Mouse (Mus musculus) forebrain, embryonic 15.5 days (tissue): Measurements from ENCODE around the gene Cenpo. TPM values are rescaled to one million over a fixed set of nuclear protein-coding genes. Genes with fewer than 3 reads are reported as not detected.

Experiments
- ATAC-seq: fragments of 200-750 bp; cut with Nextera tagmentation; replicated peaks from 2 replicates; pipeline ENCODE4 v1.8.0; 2017; ENCODE audit warnings: mild to moderate bottlenecking, moderate TSS enrichment, moderate library complexity
- H3K27ac ChIP-seq: fragments of 300-500 bp; sonication (generic); replicated peaks from 2 replicates; pipeline ENCODE4 v1.5.1; 2015; ENCODE audit warnings: mild to moderate bottlenecking, inconsistent platforms
- H3K27me3 ChIP-seq: fragments of 300-500 bp; sonication (generic); 2 replicates; pipeline ENCODE4 v1.6.1; 2015; ENCODE audit warnings: inconsistent platforms
- H3K36me3 ChIP-seq: fragments of 300-500 bp; sonication (generic); 2 replicates; pipeline ENCODE4 v1.6.1; 2015; ENCODE audit warnings: mild to moderate bottlenecking, inconsistent platforms
- H3K4me1 ChIP-seq: fragments of 300-500 bp; sonication (generic); 2 replicates; pipeline ENCODE4 v1.6.1; 2015; ENCODE audit warnings: inconsistent platforms
- H3K4me2 ChIP-seq: fragments of 300-500 bp; sonication (generic); replicated peaks from 2 replicates; pipeline ENCODE4 v1.6.1; 2015; ENCODE audit warnings: mild to moderate bottlenecking, inconsistent platforms
- H3K4me3 ChIP-seq: fragments of 300-500 bp; sonication (generic); 2 replicates; pipeline ENCODE4 v1.5.1; 2015; ENCODE audit warnings: mild to moderate bottlenecking, inconsistent platforms
- H3K9ac ChIP-seq: fragments of 300-500 bp; sonication (generic); replicated peaks from 2 replicates; pipeline ENCODE4 v1.6.1; 2015; ENCODE audit warnings: mild to moderate bottlenecking, inconsistent platforms
- H3K9me3 ChIP-seq: fragments of 300-500 bp; sonication (generic); 2 replicates; pipeline ENCODE4 v1.6.1; 2016; ENCODE audit warnings: inconsistent platforms
- WGBS: fragments of 180-500 bp; shearing (Covaris S2); methylation state at CpG from one replicate; pipeline ENCODE4 v1.1.7; 2015; ENCODE audit warnings: mixed read lengths; 5-methylcytosine and 5-hydroxymethylcytosine counted together
- polyA plus RNA-seq: library from polyadenylated mRNA; unstranded; fragments of >200 nt; fragmentation: Nextera tagmentation; extraction: Ambion mirVana; gene quantifications from 2 replicates; pipeline ENCODE4 v1.2.1, GENCODE M21; 2015

The Cenpo gene
- polyA plus RNA-seq, 1 experiment from 2014 or later = 11.4 TPM

DNA sequence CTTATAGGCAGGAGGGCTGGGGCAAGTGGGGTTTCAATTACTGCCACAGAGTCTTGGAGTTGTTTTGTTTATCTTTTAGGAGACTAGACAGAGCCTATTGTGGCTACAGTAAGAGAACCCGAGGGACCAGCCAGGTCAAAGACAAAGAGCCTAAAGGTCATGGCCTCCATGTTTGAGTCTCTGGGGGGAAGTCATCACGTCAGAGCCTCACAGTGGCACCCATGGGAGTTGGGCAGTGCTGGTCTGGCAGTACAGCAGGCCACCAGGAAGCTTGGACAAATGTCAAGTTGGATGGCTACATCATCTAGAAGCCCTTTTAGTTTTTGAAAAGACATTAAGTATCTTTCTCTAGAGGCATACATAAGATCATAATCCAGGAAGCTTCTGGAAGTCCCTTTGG, 71.2 kb downstream of the Cenpo start:
- Histone ChIP-seq H3K27ac (no peak overlapping the region), H3K27me3 (no peaks in the 10 kb centered on the region), H3K4me3 (no peak overlapping the region), H3K4me2 (no peak overlapping the region), H3K4me1 (no peaks in the 10 kb centered on the region), H3K9ac (no peak overlapping the region), H3K9me3 (no peaks in the 10 kb centered on the region), H3K36me3 (no peaks in the 10 kb centered on the region)
- 35% methylated on average over 2 of the region's 2 CpGs for WGBS
- no peak for ATAC-seq

DNA sequence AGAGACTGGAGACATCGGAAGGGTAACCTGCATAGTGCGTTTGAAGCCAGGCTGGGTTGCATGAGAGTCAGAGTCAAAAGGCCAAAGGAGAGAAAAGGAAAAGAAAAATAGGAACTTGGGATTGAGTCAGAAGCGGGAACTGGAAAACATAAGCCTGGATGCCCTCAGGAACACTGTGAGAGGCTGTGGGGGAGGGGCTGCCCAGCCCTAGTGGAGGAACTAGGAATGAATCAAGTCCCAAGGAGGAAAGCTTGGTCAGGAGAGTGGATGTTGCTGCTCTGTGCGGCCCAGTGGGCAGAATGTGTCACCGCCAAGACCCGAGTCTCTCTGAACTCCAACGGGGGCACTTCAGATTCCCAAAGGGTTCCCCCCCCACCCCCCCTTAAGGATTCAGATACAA, 73.8 kb downstream of the Cenpo start:
- 0 out of 2 replicates have a peak, but pooled peaks cover 4% of the 10 kb centered on the region for H3K4me1 ChIP-seq
- no peak overlapping the region for H3K27ac ChIP-seq
- H3K4me3 ChIP-seq = no peak overlapping the region
- H3K36me3 ChIP-seq = no peaks in the 10 kb centered on the region
- no peak overlapping the region for H3K4me2 ChIP-seq
- no peak for ATAC-seq
- 76% methylated on average over 7 of the region's 7 CpGs for WGBS
- no peaks in the 10 kb centered on the region for H3K9me3 ChIP-seq
- no peak overlapping the region for H3K9ac ChIP-seq
- H3K27me3 ChIP-seq = no peaks in the 10 kb centered on the region

DNA sequence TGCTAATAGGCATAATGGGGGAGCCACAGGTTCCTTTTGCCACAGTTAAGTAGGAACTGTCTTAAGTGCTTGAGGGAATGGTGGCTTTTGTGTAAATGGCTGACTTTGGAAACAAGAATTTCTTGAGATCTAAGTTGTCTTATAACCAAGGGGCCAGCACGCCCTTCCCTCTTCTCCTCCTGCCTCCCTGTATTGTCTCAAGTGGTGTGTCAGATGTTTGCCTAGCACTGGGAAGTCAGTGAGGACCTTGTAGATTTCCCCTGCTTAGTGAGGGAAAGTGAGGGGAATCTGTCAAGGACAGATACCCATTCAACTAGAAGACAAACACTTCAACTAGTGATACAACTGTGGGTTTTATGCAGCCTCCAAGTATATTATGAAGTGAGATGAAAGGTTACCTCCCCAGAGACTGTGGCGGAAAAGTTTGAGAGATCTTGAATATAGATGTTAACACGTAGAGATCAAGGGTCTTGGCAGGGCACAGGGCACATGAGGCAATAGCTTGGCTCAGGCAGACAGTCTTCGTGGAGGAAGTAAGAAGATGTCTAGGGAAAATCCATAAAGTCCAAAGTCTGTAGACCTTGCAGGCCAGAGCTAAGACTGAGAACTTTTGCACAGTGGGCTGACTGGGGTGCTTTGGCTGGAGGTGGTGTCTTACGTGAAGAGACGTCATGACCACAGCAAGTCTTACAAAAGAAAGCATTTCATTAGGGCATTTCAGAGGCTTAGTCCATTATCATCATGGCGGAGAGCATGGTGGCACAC, 75.0 kb downstream of the Cenpo start:
- WGBS = 93% methylated on average over 7 of the region's 7 CpGs
- Histone ChIP-seq H3K4me1 (0 out of 2 replicates have a peak, but pooled peaks cover 4% of the 10 kb centered on the region), H3K4me2 (no peak overlapping the region), H3K4me3 (no peak overlapping the region), H3K36me3 (no peaks in the 10 kb centered on the region), H3K27me3 (no peaks in the 10 kb centered on the region), H3K9ac (no peak overlapping the region), H3K27ac (no peak overlapping the region), H3K9me3 (no peaks in the 10 kb centered on the region)
- ATAC-seq = no peak

DNA sequence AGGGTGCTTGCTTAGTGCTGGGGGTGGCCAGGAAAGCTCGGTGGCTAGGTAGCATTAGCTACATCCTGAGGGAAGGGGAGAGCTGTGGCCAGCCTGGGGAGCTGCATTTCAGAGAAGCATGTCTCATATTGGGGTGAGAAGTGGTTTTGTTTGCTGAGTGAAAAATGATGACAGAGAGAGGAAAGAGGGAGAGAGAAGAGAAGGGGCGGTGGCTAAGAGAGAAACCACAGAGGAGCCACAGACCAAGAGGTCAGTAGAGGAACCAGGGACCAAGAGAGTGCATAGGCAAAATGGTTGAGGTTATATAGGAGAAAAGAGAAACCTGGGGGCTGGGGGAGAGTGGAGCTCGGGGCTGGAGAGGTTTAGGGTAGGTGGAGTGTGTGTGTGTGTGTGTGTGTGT, 75.9 kb downstream of the Cenpo start:
- Histone ChIP-seq H3K4me2 (no peak overlapping the region), H3K9ac (no peak overlapping the region), H3K9me3 (no peaks in the 10 kb centered on the region), H3K4me3 (no peak overlapping the region), H3K36me3 (no peaks in the 10 kb centered on the region), H3K27me3 (no peaks in the 10 kb centered on the region), H3K4me1 (0 out of 2 replicates have a peak, but pooled peaks cover 4% of the 10 kb centered on the region), H3K27ac (no peak overlapping the region)
- WGBS = 84% methylated on average over 3 of the region's 3 CpGs
- ATAC-seq = no peak

DNA sequence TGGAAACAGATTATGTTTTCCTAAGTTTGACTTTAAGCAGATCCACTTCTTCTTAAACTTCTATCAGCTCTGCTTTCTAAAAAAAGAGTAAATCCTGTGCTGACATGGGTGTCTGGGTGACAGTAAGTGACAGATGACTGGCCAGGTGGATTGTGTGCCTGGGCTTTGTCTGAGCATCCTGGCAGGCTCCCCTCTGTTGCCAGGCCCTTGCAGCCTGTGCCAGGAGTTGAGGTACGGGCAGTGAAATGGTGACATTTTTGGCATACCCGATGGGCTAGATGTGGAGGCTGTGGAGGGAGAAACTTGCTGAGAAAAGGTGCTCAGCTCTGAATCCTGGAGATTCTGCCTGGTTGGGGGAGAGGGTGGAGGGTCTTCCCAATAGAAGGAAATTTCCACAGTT, 76.6 kb downstream of the Cenpo start:
- WGBS = 51% methylated on average over 2 of the region's 2 CpGs
- no peak overlapping the region for H3K4me2 ChIP-seq
- no peak for ATAC-seq
- H3K27me3 ChIP-seq = no peaks in the 10 kb centered on the region
- H3K9me3 ChIP-seq = no peaks in the 10 kb centered on the region
- H3K4me3 ChIP-seq = no peak overlapping the region
- no peaks in the 10 kb centered on the region for H3K36me3 ChIP-seq
- H3K27ac ChIP-seq = no peak overlapping the region
- H3K9ac ChIP-seq = no peak overlapping the region
- 0 out of 2 replicates have a peak, but pooled peaks cover 4% of the 10 kb centered on the region for H3K4me1 ChIP-seq

DNA sequence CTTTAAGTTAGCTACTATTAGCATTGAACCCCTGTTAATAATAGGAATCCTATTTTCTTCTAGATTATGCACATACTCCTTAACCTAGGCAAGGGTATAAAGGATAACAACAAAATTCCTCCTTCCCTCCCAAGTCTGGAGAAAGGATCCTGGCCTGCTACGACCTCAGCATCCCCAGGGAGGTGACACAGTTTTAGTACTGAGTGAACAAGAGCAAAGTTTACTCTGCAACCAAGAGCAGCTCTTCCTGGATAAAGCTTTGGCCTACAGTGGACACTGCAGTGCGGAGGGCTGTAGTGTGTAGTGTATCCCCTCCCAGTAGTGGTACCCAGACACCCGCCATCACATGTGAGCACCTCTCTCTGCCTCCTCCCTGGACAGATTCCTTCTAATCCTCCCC, 82.1 kb downstream of the Cenpo start:
- Histone ChIP-seq H3K9me3 (no peaks in the 10 kb centered on the region), H3K4me3 (no peak overlapping the region), H3K27ac (no peak overlapping the region), H3K36me3 (no peaks in the 10 kb centered on the region), H3K4me2 (no peak overlapping the region), H3K27me3 (no peaks in the 10 kb centered on the region), H3K9ac (no peak overlapping the region), H3K4me1 (no peaks in the 10 kb centered on the region)
- ATAC-seq = no peak
- 94% methylated on average over 3 of the region's 3 CpGs for WGBS

DNA sequence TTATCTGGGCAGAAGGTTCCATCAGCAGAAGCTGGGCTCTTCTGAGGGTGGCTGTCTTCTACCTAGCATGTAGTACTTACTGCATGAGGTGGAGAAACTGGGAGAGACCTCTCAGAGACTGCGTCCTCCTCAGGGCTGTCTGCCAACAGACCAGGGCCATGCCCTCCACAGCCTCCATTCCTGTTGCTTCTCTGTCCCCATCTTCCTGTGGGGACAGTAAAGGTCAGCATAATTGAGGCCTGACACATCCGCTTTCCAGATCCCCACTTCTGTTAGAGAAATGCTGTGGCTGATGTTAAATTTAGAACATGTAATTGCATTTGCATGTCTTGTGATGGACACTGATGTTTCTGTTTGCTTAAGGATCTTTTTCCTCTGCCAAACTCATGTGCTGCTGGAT, 83.2 kb downstream of the Cenpo start:
- Histone ChIP-seq H3K27ac (no peak overlapping the region), H3K9me3 (no peaks in the 10 kb centered on the region), H3K4me2 (no peak overlapping the region), H3K27me3 (no peaks in the 10 kb centered on the region), H3K9ac (no peak overlapping the region), H3K36me3 (no peaks in the 10 kb centered on the region), H3K4me1 (no peaks in the 10 kb centered on the region), H3K4me3 (no peak overlapping the region)
- 86% methylated on average over 2 of the region's 2 CpGs for WGBS
- no peak for ATAC-seq

Other genes starting within 250 kb of the Cenpo start
- 29.9 and 31.4 TPM in 2 replicates for gene Efr3b, start 195.4 kb downstream of the Cenpo start, polyA plus RNA-seq
- gene Dnajc27, start 151.7 kb downstream of the Cenpo start, polyA plus RNA-seq = 13.1 and 13.3 TPM in 2 replicates
- gene Adcy3, start 101.2 kb downstream of the Cenpo start, polyA plus RNA-seq = 11.0 and 13.3 TPM in 2 replicates
- 5.5 and 5.6 TPM in 2 replicates for gene Ptrhd1, start 267 bp downstream of the Cenpo start, polyA plus RNA-seq
- gene Ncoa1, start 242.9 kb upstream of the Cenpo start, polyA plus RNA-seq = 20.9 and 22.8 TPM in 2 replicates